In genomic region chr1:131879816-131880215, GRCm38 (mm10) we compare ENCODE assay signal across 23 mouse cellular contexts. TPM values are rescaled to one million over a fixed set of nuclear protein-coding genes. Genes with fewer than 3 reads are reported as not detected.
DNase-seq lines count a peak whose midpoint lies in the region; TF ChIP-seq lines count a peak whose summit lies in the region.
"Had no signal": no experiment of that assay in that cellular context is flagged by ENCODE, and none has a peak within 500 bp of the region (broad histone marks: within the 10 kb centered on the region; RNA-seq: fewer than 3 reads in every experiment).

No protein-coding gene starts in this region.

- no peak for TF ChIP-seq POLR2A in ES-Bruce4 (IDR thresholded peaks at IDR 0.05; ENCODE audit: insufficient read depth, low read length)

- no peak for TF ChIP-seq EP300 in ES-Bruce4 (IDR thresholded peaks at IDR 0.05; ENCODE audit: insufficient read depth, low read depth, low read length)

- H3K27me3 ChIP-seq in ES-Bruce4 (ENCODE audit: control insufficient read depth, insufficient read depth, low read length, poor library complexity, severe bottlenecking): no peaks in the 10 kb centered on the region
- H3K27me3 ChIP-seq: CH12.LX; embryonic facial prominence, embryonic 12.5 days; forebrain, embryonic 13.5 days; forebrain, embryonic 15.5 days; Patski had no signal

- no peak overlapping the region for H3K9ac ChIP-seq in ES-Bruce4 (ENCODE audit: low read depth, poor library complexity, severe bottlenecking)
- H3K9ac ChIP-seq: embryonic facial prominence, embryonic 12.5 days; forebrain, embryonic 13.5 days; forebrain, embryonic 15.5 days; forebrain, postnatal 0 days had no signal

- H3K4me3 ChIP-seq in ES-Bruce4 (ENCODE audit: low read depth, low read length): peak overlapping the region; percentile 30; the same call in 1 of the 2 replicates
- H3K4me3 ChIP-seq: embryonic facial prominence, embryonic 10.5 days; embryonic facial prominence, embryonic 12.5 days; forebrain, embryonic 13.5 days; forebrain, embryonic 15.5 days had no signal

- TF ChIP-seq CTCF in ES-Bruce4 (IDR thresholded peaks at IDR 0.05; ENCODE audit: low read depth, low read length): no peak

- H3K36me3 ChIP-seq in ES-Bruce4 (ENCODE audit: control insufficient read depth, insufficient read depth, low read length, poor library complexity, severe bottlenecking): no peaks in the 10 kb centered on the region
- H3K36me3 ChIP-seq: embryonic facial prominence, embryonic 10.5 days; embryonic facial prominence, embryonic 12.5 days; forebrain, embryonic 15.5 days; G1E had no signal

- no peak overlapping the region for H3K27ac ChIP-seq in ES-Bruce4 (ENCODE audit: insufficient read depth, low read length)
- H3K27ac ChIP-seq: embryonic facial prominence, embryonic 10.5 days; embryonic facial prominence, embryonic 12.5 days; forebrain, embryonic 13.5 days; forebrain, embryonic 15.5 days had no signal

- H3K4me1 ChIP-seq in ES-Bruce4 (ENCODE audit: control insufficient read depth, insufficient read depth, low read length): no peaks in the 10 kb centered on the region
- H3K4me1 ChIP-seq: embryonic facial prominence, embryonic 10.5 days; embryonic facial prominence, embryonic 12.5 days; forebrain, embryonic 13.5 days; forebrain, embryonic 15.5 days had no signal

- H3K9me3 ChIP-seq in ES-Bruce4 (replicated peaks; ENCODE audit: control insufficient read depth, insufficient read depth, low read length, poor library complexity, severe bottlenecking): no peaks in the 10 kb centered on the region
- H3K9me3 ChIP-seq: embryonic facial prominence, embryonic 10.5 days; embryonic facial prominence, embryonic 12.5 days; forebrain, embryonic 13.5 days; forebrain, embryonic 15.5 days; G1E had no signal

- peak; percentile 10 for DNase-seq in heart, adult 11 months
- DNase-seq in heart, adult 18-20 months: no peak
- peak; percentile 79 for DNase-seq in R1 (ENCODE audit: low read depth, low spot score)
- DNase-seq in lung, postnatal 4 days: no peak
- no peak for DNase-seq in adrenal gland, postnatal 36 days
- DNase-seq in cerebellum, adult 18-20 months: no peak
- DNase-seq: adrenal gland, adult 8-10 months; adrenal gland, postnatal 14 days; B cell, adult 2 months; cerebellum, adult 11 months; cerebellum, adult 2 months; cerebellum, adult 9-10 months; cerebellum, postnatal 10 days; cerebellum, postnatal 25 days; forebrain, postnatal 0 days had no signal

RNA-seq across cellular contexts. Expression of gene Rab29, which starts 12.8 kb away (rescaled TPM):
- 10 to 100 TPM; 11.3 to 11.4 TPM for total RNA-seq in heart, adult 18-20 months (2021)
- 4.3 and 9.6 TPM in 2 replicates for polyA plus RNA-seq in ES-Bruce4 (2011; ENCODE audit: insufficient read depth, insufficient read length, low read depth, missing spikeins)
- 10 to 100 TPM; 16.1 to 23.0 TPM for total RNA-seq in adrenal gland, postnatal 36 days (2021)
- total RNA-seq: G1E had no signal
- polyA plus RNA-seq: G1E had no signal

RNA-seq across cellular contexts. Expression of gene Nucks1, which starts 30.5 kb away (rescaled TPM):
- 10 to 100 TPM; 60.7 to 63.9 TPM for total RNA-seq in heart, adult 18-20 months (2021)
- 298 and 328 TPM in 2 replicates for polyA plus RNA-seq in ES-Bruce4 (2011; ENCODE audit: insufficient read depth, insufficient read length, low read depth, missing spikeins)
- 100 to 1,000 TPM; 140 to 150 TPM for total RNA-seq in adrenal gland, postnatal 36 days (2021)

RNA-seq across cellular contexts. Expression of gene Slc41a1, which starts 52.5 kb away (rescaled TPM):
- 10 to 100 TPM; 38.8 to 51.8 TPM for total RNA-seq in heart, adult 18-20 months (2021)
- polyA plus RNA-seq in ES-Bruce4 (2011; ENCODE audit: insufficient read depth, insufficient read length, low read depth, missing spikeins): 14.4 and 16.3 TPM in 2 replicates
- total RNA-seq in adrenal gland, postnatal 36 days (2021): 10 to 100 TPM; 38.3 to 59.0 TPM

Comparison
In these comparisons a context has a peak if more than half of its experiments do, and no peak if none do; other contexts are left out.
1. DNase-seq: peak in heart, adult 11 months (single experiment) and R1 (single experiment); none in heart, adult 18-20 months (0 of 2), lung, postnatal 4 days (0 of 2), adrenal gland, postnatal 36 days (0 of 2) and cerebellum, adult 18-20 months (0 of 2).